Mouse (Mus musculus) right cerebral cortex, adult 2 months (tissue): ENCODE results near the gene Nrxn2.

Source experiments
- DNase-seq, 2 experiments: peaks; one replicate each; pipeline ENCODE4 v3.0.0; 2021 to 2022; ENCODE audit warnings: low spot score in 2 of 2

Gene Nrxn2

GRCm38 (mm10) chr19:6418233-6418879, at the start of gene Nrxn2:
Gene Nrxn2 (plus strand): TSS chr19:6418731.
- peak; percentile 94 for DNase-seq

DNA sequence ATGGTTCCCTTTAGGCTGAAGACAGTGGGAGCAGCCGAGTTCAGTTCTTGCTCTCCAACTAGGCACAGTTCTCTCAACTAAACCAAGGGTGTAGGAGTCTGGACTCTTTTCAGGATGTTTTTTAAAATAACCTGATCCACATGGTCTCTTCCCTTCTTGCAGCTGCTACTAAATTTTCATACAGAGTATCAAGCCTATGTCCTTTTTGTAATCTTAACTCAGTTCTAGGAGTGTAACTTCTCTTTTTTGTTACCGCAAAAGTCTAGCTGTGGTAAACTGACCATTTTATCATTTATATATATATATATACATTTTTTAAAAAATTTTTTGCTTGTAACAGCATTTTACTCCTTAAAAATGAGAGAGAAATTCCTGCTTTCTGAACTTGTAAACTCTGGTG, 48.4 kb upstream of the Nrxn2 start:
- DNase-seq, result no peak

- DNase-seq, result no peak
Measured at GRCm38 (mm10) chr19:6372433-6372832, 46.1 kb upstream of the Nrxn2 start.

DNA sequence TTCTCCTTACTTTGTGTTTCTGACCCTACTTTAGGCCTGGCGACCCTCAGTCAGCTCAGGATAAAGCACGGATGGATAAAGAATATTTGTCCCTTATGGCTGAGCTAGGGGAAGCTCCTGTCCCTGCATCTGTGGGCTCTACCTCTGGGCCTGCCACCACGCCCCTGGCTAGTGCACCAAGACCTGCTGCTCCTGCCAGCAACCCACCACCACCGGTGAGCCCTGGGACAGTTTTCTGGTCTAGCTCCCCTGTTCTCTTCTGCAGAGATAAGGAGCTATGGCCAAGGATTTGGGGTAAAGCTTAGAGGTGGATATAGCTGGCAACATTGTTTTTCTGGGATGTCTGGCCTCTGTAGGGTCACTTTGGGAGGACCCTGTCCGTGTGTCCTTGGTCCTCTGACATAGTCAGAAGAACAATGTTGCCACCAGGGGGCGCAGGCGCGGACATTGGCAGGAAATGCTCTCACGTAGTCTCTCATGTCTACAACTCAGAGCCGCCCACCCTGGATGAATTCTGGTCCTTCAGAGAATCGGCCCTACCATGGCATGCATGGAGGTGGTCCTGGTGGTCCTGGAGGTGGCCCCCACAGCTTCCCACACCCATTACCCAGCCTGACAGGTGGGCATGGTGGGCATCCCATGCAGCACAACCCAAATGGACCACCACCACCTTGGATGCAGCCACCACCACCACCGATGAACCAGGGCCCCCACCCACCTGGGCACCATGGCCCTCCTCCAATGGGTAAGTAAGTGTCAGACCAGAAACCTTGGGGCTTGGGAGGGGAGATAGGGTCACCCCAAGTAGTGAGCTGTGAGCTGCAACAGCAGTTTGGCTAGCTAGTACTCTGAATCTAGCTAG, 44.8 kb upstream of the Nrxn2 start:
- peak; percentile 79 to 83 for DNase-seq

DNA sequence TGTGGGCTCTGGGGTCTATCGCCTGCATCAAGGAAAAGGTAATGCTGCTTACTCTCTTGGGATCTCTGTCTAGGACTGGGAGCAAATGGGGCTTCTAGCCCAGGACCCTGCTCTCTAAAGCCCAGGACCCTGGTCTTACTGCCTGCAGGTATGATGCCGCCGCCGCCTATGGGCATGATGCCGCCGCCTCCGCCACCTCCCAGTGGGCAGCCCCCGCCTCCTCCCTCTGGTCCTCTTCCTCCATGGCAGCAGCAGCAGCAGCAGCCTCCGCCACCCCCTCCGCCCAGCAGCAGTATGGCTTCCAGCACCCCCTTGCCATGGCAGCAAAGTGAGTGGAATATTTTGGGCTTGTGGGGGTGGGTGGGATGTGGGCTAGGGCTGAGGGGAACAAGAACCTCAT, 44.0 kb upstream of the Nrxn2 start:
- DNase-seq, result no peak

- DNase-seq, result no peak
Measured at GRCm38 (mm10) chr19:6375423-6376254, 42.9 kb upstream of the Nrxn2 start.

DNA sequence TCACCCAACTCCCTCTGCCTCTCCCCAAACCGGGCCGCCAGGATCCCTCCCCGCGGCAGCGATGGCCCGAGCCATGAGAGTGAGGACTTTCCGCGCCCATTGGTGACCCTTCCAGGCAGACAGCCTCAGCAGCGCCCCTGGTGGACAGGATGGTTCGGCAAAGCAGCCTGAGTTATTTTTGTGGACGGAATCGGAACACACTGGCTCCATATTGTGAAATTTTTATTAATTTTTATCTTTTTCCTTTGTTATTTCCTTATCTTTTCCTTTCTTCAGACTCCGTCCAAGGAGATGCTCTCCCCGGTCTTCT, 42.3 kb upstream of the Nrxn2 start:
- no peak for DNase-seq

- DNase-seq, result no peak
Measured at GRCm38 (mm10) chr19:6376643-6377042, 41.9 kb upstream of the Nrxn2 start.

GRCm38 (mm10) chr19:6377327-6378040, 41.0 kb upstream of the Nrxn2 start:
- no peak for DNase-seq

GRCm38 (mm10) chr19:6380411-6381166, 37.9 kb upstream of the Nrxn2 start:
- DNase-seq, result no peak

- no peak for DNase-seq
Measured at GRCm38 (mm10) chr19:6381238-6381637, 37.3 kb upstream of the Nrxn2 start.

- no peak for DNase-seq
Measured at GRCm38 (mm10) chr19:6382323-6382924, 36.1 kb upstream of the Nrxn2 start.

- no peak for DNase-seq
Measured at GRCm38 (mm10) chr19:6383470-6383869, 35.1 kb upstream of the Nrxn2 start.

DNA sequence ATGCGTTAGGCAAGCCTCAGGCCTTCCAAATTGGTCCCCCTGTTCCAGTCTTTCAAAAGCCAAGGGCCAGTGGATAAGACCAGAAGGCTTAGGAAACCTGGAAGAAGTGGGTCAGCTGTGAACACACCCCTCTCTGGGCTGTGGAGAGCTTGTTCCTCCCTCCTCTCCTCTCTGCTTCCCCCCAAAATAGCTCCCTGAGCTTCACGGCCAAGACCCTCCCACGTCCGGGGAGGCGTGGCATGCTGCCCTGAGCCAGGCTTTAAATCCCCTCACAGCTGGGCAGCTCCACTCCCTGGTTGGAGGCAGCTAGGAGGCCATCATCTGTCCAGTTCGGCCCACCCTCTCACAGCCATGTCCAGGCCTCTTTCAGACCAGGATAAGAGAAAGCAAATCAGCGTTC, 34.4 kb upstream of the Nrxn2 start, which contains the start of gene Pygm:
Pygm (plus strand) TSS at position 272 of the 400 bp plus-strand sequence.
- DNase-seq, result peak; percentile 58 to 67

GRCm38 (mm10) chr19:6384954-6385353, 33.6 kb upstream of the Nrxn2 start:
- no peak for DNase-seq

DNA sequence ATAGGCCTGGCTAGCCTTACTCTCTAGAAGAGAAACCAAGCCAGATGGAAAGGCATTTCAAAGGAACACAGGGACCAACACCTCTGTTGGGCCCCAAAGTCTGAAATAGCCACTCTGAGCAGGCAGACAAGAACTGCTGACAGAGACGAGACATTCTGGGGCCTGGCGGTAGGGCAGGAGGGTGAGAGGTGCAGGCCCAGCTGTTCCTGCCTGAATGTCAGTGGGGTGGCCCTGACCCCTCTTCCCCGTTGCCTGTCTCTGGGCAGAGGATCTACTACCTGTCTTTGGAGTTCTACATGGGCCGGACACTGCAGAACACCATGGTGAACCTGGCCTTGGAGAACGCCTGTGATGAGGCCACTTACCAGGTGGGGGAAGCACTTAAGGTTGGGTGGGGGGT, 33.1 kb upstream of the Nrxn2 start:
- DNase-seq, result no peak

DNA sequence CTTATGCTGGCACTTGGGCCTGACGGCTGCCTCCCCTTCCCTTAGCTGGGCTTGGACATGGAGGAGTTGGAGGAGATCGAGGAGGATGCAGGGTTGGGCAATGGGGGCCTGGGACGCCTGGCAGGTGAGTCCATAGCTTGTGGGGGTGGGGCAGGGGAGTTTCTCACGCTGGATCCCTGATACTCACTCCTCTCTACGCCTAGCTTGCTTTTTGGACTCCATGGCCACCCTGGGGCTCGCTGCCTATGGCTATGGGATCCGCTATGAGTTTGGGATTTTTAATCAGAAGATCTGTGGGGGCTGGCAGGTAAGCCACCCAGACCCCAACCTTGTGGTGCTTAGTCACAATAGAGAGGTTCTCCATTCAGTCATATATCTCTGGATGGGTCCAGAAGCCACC, 32.7 kb upstream of the Nrxn2 start:
- no peak for DNase-seq

GRCm38 (mm10) chr19:6386234-6386633, 32.3 kb upstream of the Nrxn2 start:
- no peak for DNase-seq

GRCm38 (mm10) chr19:6388006-6388405, 30.5 kb upstream of the Nrxn2 start:
- no peak for DNase-seq

- DNase-seq, result no peak
Measured at GRCm38 (mm10) chr19:6389803-6390202, 28.7 kb upstream of the Nrxn2 start.

GRCm38 (mm10) chr19:6390251-6390650, 28.3 kb upstream of the Nrxn2 start:
- DNase-seq, result no peak
